28 mouse cellular contexts compared by ENCODE assay signal in genomic region chr3:133522289-133522688, GRCm38 (mm10). TPM values are rescaled to one million over a fixed set of nuclear protein-coding genes. Genes with fewer than 3 reads are reported as not detected.
DNase-seq lines count a peak whose midpoint lies in the region; ATAC-seq and TF ChIP-seq lines count a peak whose summit lies in the region.
"Had no signal": no experiment of that assay in that cellular context is flagged by ENCODE, and none has a peak within 500 bp of the region (broad histone marks: within the 10 kb centered on the region; RNA-seq: fewer than 3 reads in every experiment).

No protein-coding gene starts in this region.

- H3K36me3 ChIP-seq in hindbrain, embryonic 13.5 days, result no peaks in the 10 kb centered on the region
- peaks cover 2% of the 10 kb centered on the region; the same call in 1 of the 2 replicates for H3K36me3 ChIP-seq in hindbrain, embryonic 16.5 days (ENCODE audit: control insufficient read depth, insufficient read depth, low read length)
- peaks cover 38% of the 10 kb centered on the region for H3K36me3 ChIP-seq in E14TG2a.4 (ENCODE audit: insufficient read depth, low read length)
- H3K36me3 ChIP-seq in ES-E14 (ENCODE audit: control insufficient read depth, insufficient read depth, low read length, poor library complexity, severe bottlenecking), result 0 out of 2 replicates have a peak, but pooled peaks cover under 1% of the 10 kb centered on the region
- H3K36me3 ChIP-seq: embryonic facial prominence, embryonic 12.5 days; embryonic facial prominence, embryonic 15.5 days; hindbrain, embryonic 12.5 days had no signal

- no peak overlapping the region for H3K4me2 ChIP-seq in hindbrain, embryonic 13.5 days
- no peak overlapping the region for H3K4me2 ChIP-seq in hindbrain, embryonic 16.5 days (ENCODE audit: low read length)
- H3K4me2 ChIP-seq: embryonic facial prominence, embryonic 12.5 days; embryonic facial prominence, embryonic 15.5 days; hindbrain, embryonic 12.5 days had no signal

- DNase-seq in gastrocnemius, adult 2 months, result peak; percentile 25
- DNase-seq in gastrocnemius, postnatal 36 days, result no peak
- DNase-seq in ES-E14 (ENCODE audit: low read depth, low spot score), result no peak
- DNase-seq in spleen, postnatal 36 days (ENCODE audit: low spot score in 2 of 2), result no peak
- no peak for DNase-seq in ovary, postnatal 36 days (ENCODE audit: low spot score)
- DNase-seq: adrenal gland, postnatal 10 days; adrenal gland, postnatal 36 days; B cell, adult 2 months; cerebellum, adult 11 months; cerebellum, adult 2 months; cerebellum, adult 9-11 months; cerebellum, postnatal 25 days; forebrain, postnatal 0 days; gastrocnemius, postnatal 25 days; kidney, adult 18-20 months had no signal

- intact Hi-C loops in gastrocnemius, adult 2 months (cut with DNase I), result no loop called here
- intact Hi-C loops in gastrocnemius, postnatal 36 days (cut with DNase I), result no loop called here

- peak overlapping the region; percentile 67 for H3K27ac ChIP-seq in gastrocnemius, adult 2 months
- H3K27ac ChIP-seq in hindbrain, embryonic 13.5 days, result peak overlapping the region; percentile 12; the same call in 1 of the 2 replicates
- H3K27ac ChIP-seq in hindbrain, embryonic 16.5 days (ENCODE audit: low read depth, low read length), result no peak overlapping the region
- H3K27ac ChIP-seq in ES-E14 (ENCODE audit: insufficient read depth, low read depth, low read length, poor library complexity, severe bottlenecking), result peak overlapping the region; percentile 0; the same call in 1 of the 2 replicates
- H3K27ac ChIP-seq: embryonic facial prominence, embryonic 12.5 days; embryonic facial prominence, embryonic 15.5 days; hindbrain, embryonic 12.5 days; hindbrain, postnatal 0 days had no signal

- in situ Hi-C loops in ES-E14 (cut with MboI; ENCODE audit: low sequenced_read_pairs in 2 of 2, unreplicated experiment in 2 of 2), result no loop called here

- H3K9me3 ChIP-seq in hindbrain, embryonic 13.5 days, result no peaks in the 10 kb centered on the region
- H3K9me3 ChIP-seq in hindbrain, embryonic 16.5 days (ENCODE audit: control insufficient read depth, low read length), result no peaks in the 10 kb centered on the region
- no peaks in the 10 kb centered on the region for H3K9me3 ChIP-seq in E14TG2a.4 (ENCODE audit: low read length)
- H3K9me3 ChIP-seq in ES-E14 (ENCODE audit: control insufficient read depth, insufficient read depth, low read depth, low read length), result no peaks in the 10 kb centered on the region
- H3K9me3 ChIP-seq: embryonic facial prominence, embryonic 12.5 days; embryonic facial prominence, embryonic 15.5 days; G1E; hindbrain, embryonic 12.5 days had no signal

- 70% methylated on average over 7 of the region's 7 CpGs for WGBS in hindbrain, embryonic 13.5 days
- WGBS in hindbrain, embryonic 16.5 days, result 54% methylated on average over 7 of the region's 7 CpGs

- 0 out of 2 replicates have a peak overlapping the region, but pooled peaks have one; percentile 2 for H3K4me3 ChIP-seq in gastrocnemius, adult 2 months
- no peak overlapping the region for H3K4me3 ChIP-seq in hindbrain, embryonic 13.5 days
- H3K4me3 ChIP-seq in hindbrain, embryonic 16.5 days (ENCODE audit: low read length), result no peak overlapping the region
- H3K4me3 ChIP-seq in E14TG2a.4 (replicated peaks; ENCODE audit: low read length) (peak overlapping the region; percentile 48), ES-E14 (ENCODE audit: insufficient read depth in 1 of 2, low read depth in 1 of 2, low read length in 2 of 2, poor library complexity in 1 of 2, severe bottlenecking in 1 of 2) (no peak overlapping the region)
- H3K4me3 ChIP-seq: embryonic facial prominence, embryonic 12.5 days; embryonic facial prominence, embryonic 15.5 days; hindbrain, embryonic 12.5 days had no signal

- H3K9ac ChIP-seq in hindbrain, embryonic 13.5 days, result no peak overlapping the region
- no peak overlapping the region for H3K9ac ChIP-seq in hindbrain, embryonic 16.5 days (ENCODE audit: low read depth, low read length)
- peak overlapping the region; percentile 4; the same call in 1 of the 2 replicates for H3K9ac ChIP-seq in ES-E14 (ENCODE audit: insufficient read depth, low read depth, low read length, poor library complexity, severe bottlenecking)
- H3K9ac ChIP-seq: embryonic facial prominence, embryonic 12.5 days; embryonic facial prominence, embryonic 15.5 days; forebrain, postnatal 0 days; hindbrain, embryonic 12.5 days had no signal

- H3K27me3 ChIP-seq in hindbrain, embryonic 13.5 days, result no peaks in the 10 kb centered on the region
- H3K27me3 ChIP-seq in hindbrain, embryonic 16.5 days (replicated peaks; ENCODE audit: control insufficient read depth, insufficient read depth, low read length), result no peaks in the 10 kb centered on the region
- no peaks in the 10 kb centered on the region for H3K27me3 ChIP-seq in E14TG2a.4 (ENCODE audit: insufficient read depth, low read length)
- H3K27me3 ChIP-seq: CH12.LX; embryonic facial prominence, embryonic 12.5 days; embryonic facial prominence, embryonic 15.5 days; hindbrain, embryonic 12.5 days; Patski had no signal

- no peak for TF ChIP-seq CTCF in gastrocnemius, adult 2 months (IDR thresholded peaks at IDR 0.05)
- no peak for TF ChIP-seq CTCF in E14TG2a.4 (conservative IDR thresholded peaks at IDR 0.05; ENCODE audit: low read length)

- peaks cover 2% of the 10 kb centered on the region; the same call in 1 of the 2 replicates for H3K4me1 ChIP-seq in hindbrain, embryonic 13.5 days (replicated peaks)
- H3K4me1 ChIP-seq in hindbrain, embryonic 16.5 days (ENCODE audit: control insufficient read depth, insufficient read depth, low read depth, low read length), result no peaks in the 10 kb centered on the region
- peaks cover 96% of the 10 kb centered on the region for H3K4me1 ChIP-seq in E14TG2a.4 (replicated peaks; ENCODE audit: low read depth, low read length)
- H3K4me1 ChIP-seq in ES-E14 (ENCODE audit: control insufficient read depth in 2 of 2, insufficient read depth in 2 of 2, low read length in 2 of 2, poor library complexity in 1 of 2), result peaks cover 18 to 19% of the 10 kb centered on the region in 2 experiments
- H3K4me1 ChIP-seq: embryonic facial prominence, embryonic 12.5 days; hindbrain, embryonic 12.5 days had no signal

- ATAC-seq in hindbrain, embryonic 13.5 days (ENCODE audit: low FRiP score), result no peak
- no peak for ATAC-seq in hindbrain, embryonic 16.5 days
- ATAC-seq: forebrain, embryonic 14.5 days; forebrain, postnatal 0 days; hindbrain, postnatal 0 days; inflammation-experienced regulatory T-cells, adult 6 months; intestine, embryonic 16.5 days; Patski had no signal

TF ChIP-seq in ES-E14, 5 proteins besides CTCF, POLR2A, EP300 and RAD21:
- TF ChIP-seq ZC3H11A (IDR thresholded peaks at IDR 0.05; ENCODE audit: borderline replicate concordance, low read depth, low read length), result no peak
- TF ChIP-seq HCFC1 (IDR thresholded peaks at IDR 0.05; ENCODE audit: borderline replicate concordance, insufficient read depth, low read length), result no peak
- no peak for TF ChIP-seq MAFK (IDR thresholded peaks at IDR 0.05; ENCODE audit: insufficient read depth, low read depth, low read length)
- TF ChIP-seq ZNF384 (IDR thresholded peaks at IDR 0.05; ENCODE audit: low read depth, low read length), result no peak
- no peak for TF ChIP-seq CHD2 (IDR thresholded peaks at IDR 0.05; ENCODE audit: low read depth, low read length)

RNA-seq across cellular contexts. Expression of gene Tet2, which starts 22.6 kb away (rescaled TPM):
- 10 to 100 TPM; 16.4 to 29.2 TPM for total RNA-seq in gastrocnemius, adult 2 months (2021)
- 10 to 100 TPM; 17.1 to 27.5 TPM for total RNA-seq in gastrocnemius, postnatal 36 days (2021)
- polyA plus RNA-seq in hindbrain, embryonic 13.5 days (2015; fragmentation: Nextera tagmentation; extraction: Ambion mirVana), result 21.7 and 24.6 TPM in 2 replicates
- 12.7 and 13.7 TPM in 2 replicates for polyA plus RNA-seq in hindbrain, embryonic 16.5 days (2015; fragmentation: Nextera tagmentation; extraction: Ambion mirVana)
- total RNA-seq in ES-E14 (2012; rRNA removed), result 86.9 and 106 TPM in 2 replicates

Comparison
In these comparisons a context has a peak if more than half of its experiments do, and no peak if none do; other contexts are left out.
1. H3K4me3 ChIP-seq: peak in gastrocnemius, adult 2 months (single experiment) and E14TG2a.4 (single experiment); none in hindbrain, embryonic 13.5 days (single experiment), hindbrain, embryonic 16.5 days (single experiment) and ES-E14 (0 of 2).